Mouse (Mus musculus) lung, postnatal 10 days (tissue): ENCODE measurements around the gene Cyp26a1.
A peak's percentile ranks its signal among the peaks of the same experiment; 100 is the strongest.

Experiments
- DNase-seq: peaks from one replicate; pipeline ENCODE4 v3.0.0; 2021

Cyp26a1 gene

GRCm38 (mm10) chr19:37699711-37700110 lies 2.1 kb downstream of the Cyp26a1 start:
- DNase-seq = no peak

- no peak for DNase-seq
Measured at GRCm38 (mm10) chr19:37702377-37703076, 4.9 kb downstream of the Cyp26a1 start.

- peak; percentile 70 for DNase-seq
Measured at GRCm38 (mm10) chr19:37703902-37704509, 6.4 kb downstream of the Cyp26a1 start.

- DNase-seq = no peak
Measured at GRCm38 (mm10) chr19:37705722-37706121, 8.1 kb downstream of the Cyp26a1 start.

- no peak for DNase-seq
Measured at GRCm38 (mm10) chr19:37714681-37715080, 17.1 kb downstream of the Cyp26a1 start.

GRCm38 (mm10) chr19:37715980-37716379 lies 18.4 kb downstream of the Cyp26a1 start:
- DNase-seq = no peak

GRCm38 (mm10) chr19:37716524-37717175 lies 19.1 kb downstream of the Cyp26a1 start:
- DNase-seq = no peak

- no peak for DNase-seq
Measured at GRCm38 (mm10) chr19:37719166-37719565, 21.6 kb downstream of the Cyp26a1 start.

- no peak for DNase-seq
Measured at GRCm38 (mm10) chr19:37724591-37724990, 27.0 kb downstream of the Cyp26a1 start.

- DNase-seq = no peak
Measured at GRCm38 (mm10) chr19:37726585-37726984, 29.0 kb downstream of the Cyp26a1 start.

- no peak for DNase-seq
Measured at GRCm38 (mm10) chr19:37727366-37727765, 29.8 kb downstream of the Cyp26a1 start.

- no peak for DNase-seq
Measured at GRCm38 (mm10) chr19:37735426-37735825, 37.8 kb downstream of the Cyp26a1 start.

- no peak for DNase-seq
Measured at GRCm38 (mm10) chr19:37738575-37738974, 41.0 kb downstream of the Cyp26a1 start.

GRCm38 (mm10) chr19:37740043-37740442 lies 42.4 kb downstream of the Cyp26a1 start:
- no peak for DNase-seq
